Mouse (Mus musculus) G1E (cell line): ENCODE measurements around the gene Mlip.

Experiments used
- CTCF ChIP-seq: IDR thresholded peaks from 2 replicates; pipeline ENCODE4 v1.5.1; 2012; ENCODE audit warnings: low read depth, low read length, inconsistent platforms, mixed read lengths
- POLR2AphosphoS5 ChIP-seq: IDR thresholded peaks from 2 replicates; pipeline ENCODE4 v1.6.1; 2012; ENCODE audit warnings: low read depth, low read length, inconsistent platforms; ENCODE audit not compliant: insufficient replicate concordance
- TAL1 ChIP-seq: conservative IDR thresholded peaks from 2 replicates; pipeline ENCODE4 v1.6.1; 2012; ENCODE audit warnings: low read depth, low read length, inconsistent platforms, mixed read lengths

- TF ChIP-seq CTCF (no peak), TAL1 (no peak), POLR2AphosphoS5 (no peak)
Observed at GRCm38 (mm10) chr9:77071676-77072075, 281.1 kb downstream of the Mlip start.
